Mouse (Mus musculus) kidney, postnatal 0 days (tissue): ENCODE results near the gene Txnrd2. TPM values are rescaled to one million over a fixed set of nuclear protein-coding genes. Genes with fewer than 3 reads are reported as not detected.

Experiments used
- ATAC-seq: fragments of 200-750 bp; cut with Nextera tagmentation; replicated peaks from 2 replicates; pipeline ENCODE4 v1.8.0; 2017; ENCODE audit warnings: low read depth, moderate number of reproducible peaks, moderate TSS enrichment, moderate library complexity; ENCODE audit not compliant: low FRiP score
- DNase-seq: peaks from one replicate; pipeline ENCODE4 v3.0.0-alpha.2; 2016; ENCODE audit warnings: low spot score
- H3K27ac ChIP-seq: fragments of 300-500 bp; sonication (generic); 2 replicates; pipeline ENCODE4 v1.5.1; 2014; ENCODE audit warnings: mild to moderate bottlenecking
- H3K27me3 ChIP-seq: fragments of 300-500 bp; sonication (generic); 2 replicates; pipeline ENCODE4 v1.6.1; 2014; ENCODE audit warnings: low read length, mixed read lengths; ENCODE audit not compliant: insufficient read depth
- H3K36me3 ChIP-seq: fragments of 300-500 bp; sonication (generic); 2 replicates; pipeline ENCODE4 v1.6.1; 2014; ENCODE audit warnings: low read length, mixed read lengths; ENCODE audit not compliant: insufficient read depth
- H3K4me1 ChIP-seq: fragments of 300-500 bp; sonication (generic); replicated peaks from 2 replicates; pipeline ENCODE4 v1.6.1; 2014; ENCODE audit warnings: antibody characterized with exemption, low read length, mixed read lengths; ENCODE audit not compliant: insufficient read depth
- H3K4me2 ChIP-seq: fragments of 300-500 bp; sonication (generic); 2 replicates; pipeline ENCODE4 v1.6.1; 2014; ENCODE audit warnings: mild to moderate bottlenecking, low read length, moderate library complexity, mixed read lengths
- H3K4me3 ChIP-seq: fragments of 300-500 bp; sonication (generic); replicated peaks from 2 replicates; pipeline ENCODE4 v1.5.1; 2014; ENCODE audit warnings: low read depth, low read length
- H3K9ac ChIP-seq: fragments of 300-500 bp; sonication (generic); 2 replicates; pipeline ENCODE4 v1.6.1; 2014; ENCODE audit warnings: low read depth, low read length
- H3K9me3 ChIP-seq: fragments of 300-500 bp; sonication (generic); replicated peaks from 2 replicates; pipeline ENCODE4 v1.6.1; 2016; ENCODE audit warnings: low read length, inconsistent platforms, mixed read lengths
- CTCF ChIP-seq: IDR thresholded peaks from 2 replicates; pipeline ENCODE4 v1.5.1; 2016; ENCODE audit warnings: antibody characterized with exemption, low read depth, mild to moderate bottlenecking, moderate library complexity
- WGBS: fragments of 180-500 bp; shearing (Covaris S2); extraction: QIAGEN DNeasy Blood & Tissue Kit; methylation state at CpG from one replicate; pipeline ENCODE4 v1.1.7; 2014; 5-methylcytosine and 5-hydroxymethylcytosine counted together
- polyA plus RNA-seq: library from polyadenylated mRNA; unstranded; fragments of >200 nt; fragmentation: Nextera tagmentation; extraction: Ambion mirVana; gene quantifications from 2 replicates; pipeline ENCODE4 v1.2.1, GENCODE M21; 2015

The Txnrd2 gene
- 29.8 and 30.6 TPM in 2 replicates for polyA plus RNA-seq

DNA sequence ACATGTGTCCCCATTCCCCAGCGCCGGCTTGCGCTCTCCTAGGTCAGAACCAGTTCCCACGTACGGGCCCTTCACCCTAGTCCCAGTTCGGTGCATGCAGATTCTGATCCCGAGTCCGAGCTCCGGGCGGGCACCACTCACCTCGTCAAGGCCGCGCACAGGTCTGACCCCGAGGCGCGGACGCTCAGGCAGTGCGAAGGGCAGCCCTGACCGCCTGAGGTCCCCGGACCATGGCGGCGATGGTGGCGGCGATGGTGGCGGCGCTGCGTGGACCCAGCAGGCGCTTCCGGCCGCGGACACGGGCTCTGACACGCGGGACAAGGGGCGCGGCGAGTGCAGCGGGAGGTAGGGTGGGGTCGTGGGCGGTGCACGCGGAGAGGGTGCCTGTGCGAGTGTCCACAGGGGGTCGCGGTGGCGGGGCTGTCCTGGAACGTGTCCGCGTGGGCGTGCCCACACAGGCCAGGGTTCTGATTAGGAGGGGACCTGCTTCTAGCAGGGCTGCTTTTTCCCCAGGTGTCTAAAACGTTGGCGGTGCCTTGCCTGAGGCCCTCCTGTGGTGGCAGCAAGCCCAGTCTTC is at the start of gene Txnrd2:
Gene Txnrd2 (plus strand): TSS at position 170 of the 577 bp plus-strand sequence.
- WGBS: under 1% methylated on average over 52 of the region's 52 CpGs
- peak within 1 kb of the TSS; percentile 83 for H3K9ac ChIP-seq
- DNase-seq: peak; percentile 70

DNA sequence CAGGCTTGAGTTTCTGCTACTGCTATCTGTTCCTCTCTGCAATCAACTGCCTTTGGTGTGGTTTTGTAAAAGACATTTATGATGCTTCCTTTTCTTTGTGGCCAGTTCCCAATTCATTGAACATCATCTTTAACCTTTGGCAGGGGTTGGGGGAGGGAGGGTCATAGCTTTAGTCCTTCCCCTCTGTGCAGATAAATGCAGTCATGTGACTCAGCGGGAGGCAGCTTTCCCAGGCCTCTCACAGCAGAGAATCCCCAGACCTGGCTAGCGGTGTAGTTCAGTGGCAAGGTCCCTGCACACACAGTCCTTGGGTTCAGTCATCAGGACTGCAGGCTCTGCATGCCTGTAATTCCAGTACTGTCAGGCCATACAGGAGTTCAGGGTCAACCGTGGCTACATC is 49.0 kb upstream of the Txnrd2 start:
- Histone ChIP-seq H3K27ac (peak overlapping the region; percentile 52; the same call in 1 of the 2 replicates), H3K4me1 (peaks cover 9% of the 10 kb centered on the region; the same call in 1 of the 2 replicates), H3K27me3 (no peaks in the 10 kb centered on the region), H3K36me3 (no peaks in the 10 kb centered on the region), H3K9me3 (no peaks in the 10 kb centered on the region), H3K4me2 (no peak overlapping the region), H3K4me3 (no peak overlapping the region), H3K9ac (no peak overlapping the region)
- WGBS: 50% methylated on average over 3 of the region's 3 CpGs
- no peak for TF ChIP-seq CTCF
- DNase-seq (no peak), ATAC-seq (peak; percentile 37; the same call in 1 of the 2 replicates)

More for the DNA sequence above, at the start of gene Txnrd2:
- Histone ChIP-seq H3K4me2 (peak within 1 kb of the TSS; percentile 76), H3K4me1 (peaks cover 21% of the 10 kb centered on the region; the same call in 1 of the 2 replicates), H3K27me3 (no peaks in the 10 kb centered on the region), H3K36me3 (0 out of 2 replicates have a peak, but pooled peaks cover 3% of the 10 kb centered on the region), H3K9me3 (no peaks in the 10 kb centered on the region), H3K4me3 (peak within 1 kb of the TSS; percentile 90), H3K27ac (peak within 1 kb of the TSS; percentile 80)
- TF ChIP-seq CTCF: peak; percentile 59
- peak; percentile 82 for ATAC-seq

DNA sequence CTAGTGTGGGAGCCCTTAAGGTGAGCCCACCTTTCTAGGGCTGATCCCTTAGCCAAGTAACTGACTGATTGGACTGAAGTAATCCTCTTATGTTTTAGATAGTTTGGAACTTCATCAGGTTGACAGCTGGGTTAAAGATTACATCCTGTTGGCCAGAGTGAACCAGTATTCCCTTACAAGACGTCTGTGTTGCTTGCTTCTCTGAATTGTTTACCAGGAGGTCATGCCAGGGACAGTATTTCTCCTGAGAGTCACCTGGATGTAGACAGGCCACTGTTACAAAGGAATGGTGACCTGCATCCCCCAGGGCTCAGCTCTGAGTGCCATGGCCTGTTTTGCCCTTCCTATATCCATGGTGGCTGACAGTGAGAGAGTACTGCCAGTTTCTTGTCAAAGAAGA is 47.7 kb upstream of the Txnrd2 start:
- 4% methylated on average over 1 of the region's 1 CpGs for WGBS

GRCm38 (mm10) chr16:18379338-18380001 is 46.7 kb upstream of the Txnrd2 start:
- no peak overlapping the region for H3K4me3 ChIP-seq
- peaks cover 21% of the 10 kb centered on the region for H3K4me1 ChIP-seq
- DNase-seq (no peak), ATAC-seq (no peak)
- H3K4me2 ChIP-seq: no peak overlapping the region
- WGBS: 79% methylated on average over 8 of the region's 8 CpGs
- no peaks in the 10 kb centered on the region for H3K27me3 ChIP-seq
- no peaks in the 10 kb centered on the region for H3K9me3 ChIP-seq
- H3K27ac ChIP-seq: no peak overlapping the region
- H3K36me3 ChIP-seq: no peaks in the 10 kb centered on the region
- no peak overlapping the region for H3K9ac ChIP-seq
- no peak for TF ChIP-seq CTCF

More for the DNA sequence above, 47.7 kb upstream of the Txnrd2 start:
- ATAC-seq: no peak
- Histone ChIP-seq H3K36me3 (no peaks in the 10 kb centered on the region), H3K27me3 (no peaks in the 10 kb centered on the region), H3K4me3 (no peak overlapping the region), H3K4me1 (peaks cover 12% of the 10 kb centered on the region; the same call in 1 of the 2 replicates), H3K4me2 (no peak overlapping the region), H3K9me3 (no peaks in the 10 kb centered on the region), H3K27ac (no peak overlapping the region; the same call in 1 of the 2 replicates), H3K9ac (no peak overlapping the region)
- no peak for TF ChIP-seq CTCF
- no peak for DNase-seq

DNA sequence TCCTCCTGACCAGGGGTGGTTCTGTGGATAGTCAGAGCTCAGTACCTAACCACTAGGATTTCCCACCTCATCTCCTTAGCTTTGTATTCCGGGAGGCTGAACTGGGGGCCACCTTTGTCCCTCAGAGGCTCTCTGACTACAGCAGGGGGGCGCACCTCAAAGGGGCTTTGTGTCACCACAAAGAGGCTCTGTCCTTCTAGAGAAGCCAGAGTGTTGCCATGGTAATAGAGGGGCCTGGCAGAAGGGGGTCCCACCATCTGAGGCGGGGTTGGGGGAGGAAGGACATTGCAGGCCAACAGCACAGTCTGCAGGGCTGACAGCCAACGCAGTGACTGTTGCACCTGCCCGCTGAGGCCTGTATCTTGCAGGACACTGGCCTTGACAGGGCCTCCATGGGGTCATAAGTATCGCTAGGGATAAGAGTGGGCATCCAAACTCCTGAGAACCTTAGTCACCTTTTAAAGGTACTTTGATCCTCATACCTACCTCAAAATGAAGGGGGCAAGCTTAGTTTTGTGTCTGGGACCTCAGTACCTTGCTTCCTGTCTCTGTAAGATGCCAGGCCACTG is 45.6 kb upstream of the Txnrd2 start:
- ATAC-seq: no peak
- TF ChIP-seq CTCF: no peak
- Histone ChIP-seq H3K9me3 (no peaks in the 10 kb centered on the region), H3K4me1 (peaks cover 26% of the 10 kb centered on the region), H3K27me3 (no peaks in the 10 kb centered on the region), H3K4me3 (no peak overlapping the region), H3K9ac (no peak overlapping the region), H3K36me3 (no peaks in the 10 kb centered on the region), H3K4me2 (no peak overlapping the region), H3K27ac (no peak overlapping the region)
- DNase-seq: no peak
- WGBS: 49% methylated on average over 6 of the region's 6 CpGs

DNA sequence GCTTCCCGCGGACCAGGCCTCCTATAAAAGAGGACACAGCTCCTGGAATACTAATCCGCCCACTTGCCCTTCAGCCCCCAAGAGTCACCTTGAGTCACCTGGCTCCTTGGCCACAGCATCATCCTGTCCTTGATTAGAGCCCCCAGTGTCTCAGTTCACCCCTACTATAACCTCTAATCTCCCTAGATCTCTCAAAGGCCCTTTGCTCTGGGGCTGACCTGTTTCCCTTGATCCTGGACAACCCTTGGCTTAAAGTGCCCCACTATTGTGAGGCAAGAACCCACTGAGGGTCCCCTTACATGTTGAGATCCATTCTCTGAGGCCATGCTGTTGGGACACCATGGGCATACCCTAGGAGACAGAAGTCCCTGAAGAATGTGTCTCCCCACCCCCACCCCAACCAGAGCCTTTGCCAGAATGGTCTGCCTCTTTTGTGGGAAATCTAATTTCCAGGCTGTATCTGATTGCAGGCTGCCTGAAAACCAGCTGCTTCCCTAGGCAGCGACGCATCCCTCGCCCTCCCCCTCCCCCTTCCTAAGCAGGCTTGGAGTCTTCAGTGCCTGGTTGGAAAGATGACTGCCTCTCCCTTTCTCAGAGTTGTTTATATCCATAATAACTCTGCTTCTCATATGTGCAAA is 44.4 kb upstream of the Txnrd2 start:
- Histone ChIP-seq H3K36me3 (no peaks in the 10 kb centered on the region), H3K4me3 (no peak overlapping the region), H3K9me3 (no peaks in the 10 kb centered on the region), H3K27ac (no peak overlapping the region), H3K4me2 (no peak overlapping the region), H3K9ac (no peak overlapping the region), H3K27me3 (no peaks in the 10 kb centered on the region), H3K4me1 (peaks cover 25% of the 10 kb centered on the region)
- WGBS: 63% methylated on average over 6 of the region's 6 CpGs
- ATAC-seq (no peak), DNase-seq (peak; percentile 78)
- no peak for TF ChIP-seq CTCF
